Mouse (Mus musculus) heart, adult 2 months (tissue): Measurements from ENCODE around the gene Rsph3b.
"Not testable (repeated sequence)": the region's sequence is repeated elsewhere in the genome, so short reads cannot be mapped to it uniquely, and the experiment has no call there.

Experiments used
- CTCF ChIP-seq: fragments of 200-600 bp; IDR thresholded peaks from 2 replicates; pipeline ENCODE4 v1.8.1; 2022; ENCODE audit warnings: antibody characterized with exemption, mild to moderate bottlenecking, moderate library complexity
- EP300 ChIP-seq: fragments of 200-500 bp; IDR thresholded peaks from 2 replicates; pipeline ENCODE4 v1.6.1; 2011; ENCODE audit warnings: low read depth, low read length, control low read depth; ENCODE audit not compliant: insufficient read depth
- POLR2A ChIP-seq: fragments of 200-500 bp; IDR thresholded peaks from 2 replicates; pipeline ENCODE4 v1.6.1; 2011; ENCODE audit warnings: mild to moderate bottlenecking, low read depth, low read length, control low read depth; ENCODE audit not compliant: insufficient read depth

GRCm38 (mm10) chr17:6919388-6919787, 29.1 kb downstream of the Rsph3b start:
- TF ChIP-seq POLR2A, CTCF, EP300: not testable (repeated sequence)
